9 mouse cellular contexts compared by ENCODE assay signal in the genomic region with DNA sequence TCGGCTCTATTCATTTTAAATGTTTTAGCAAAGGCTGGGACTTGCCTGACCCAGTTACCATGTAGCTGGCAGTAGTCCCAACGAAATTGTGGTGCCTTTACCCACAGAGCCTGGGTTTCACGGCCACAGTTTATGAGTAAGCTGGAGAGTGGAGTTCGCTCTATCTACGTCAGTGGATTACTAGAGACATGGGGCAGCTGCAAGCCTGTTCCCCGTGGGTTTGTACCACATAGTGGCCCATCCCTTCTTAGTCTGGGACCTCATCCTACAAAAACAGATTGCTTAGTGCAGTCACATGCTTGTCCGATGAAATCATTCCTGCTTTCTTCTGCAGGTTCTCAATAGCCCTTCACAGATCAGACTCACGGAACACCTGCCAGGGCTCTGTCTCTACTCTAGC.
A peak's percentile ranks its signal among the peaks of the same experiment; 100 is the strongest.
DNase-seq lines count a peak whose midpoint lies in the region.
"Had no signal": no experiment of that assay in that cellular context is flagged by ENCODE, and none has a peak within 500 bp of the region (broad histone marks: within the 10 kb centered on the region; RNA-seq: fewer than 3 reads in every experiment).

No protein-coding gene starts in this region.

- DNase-seq in adrenal gland, adult (ENCODE audit: inconsistent age in 2 of 2, low spot score in 1 of 2) = peak; percentile 54 to 86
- DNase-seq in adrenal gland, postnatal 4 days (ENCODE audit: low spot score in 2 of 2) = no peak
- peak; percentile 44 for DNase-seq in urinary bladder, postnatal 14 days (ENCODE audit: low spot score)
- no peak for DNase-seq in urinary bladder, postnatal 10 days (ENCODE audit: low spot score)
- DNase-seq in heart, postnatal 10 days = peak; percentile 64 to 69
- peak; percentile 75 for DNase-seq in skeletal muscle tissue, adult 2 months (ENCODE audit: low read depth, low spot score)
- no peak for DNase-seq in embryo, embryonic 9.5 days (ENCODE audit: extremely low spot score)
- DNase-seq in T-cell, adult 2 months (ENCODE audit: low spot score) = no peak
- DNase-seq: thymus, adult 18-20 months had no signal

- intact Hi-C loops in heart, postnatal 10 days (cut with DNase I) = no loop called here

Comparison
In these comparisons a context has a peak if more than half of its experiments do, and no peak if none do; other contexts are left out.
1. DNase-seq: peak in adrenal gland, adult (2 of 2), urinary bladder, postnatal 14 days (single experiment), heart, postnatal 10 days (2 of 2) and skeletal muscle tissue, adult 2 months (single experiment); none in adrenal gland, postnatal 4 days (0 of 2), urinary bladder, postnatal 10 days (single experiment), embryo, embryonic 9.5 days (single experiment) and T-cell, adult 2 months (single experiment).